Mouse (Mus musculus) stomach, postnatal 0 days (tissue): ENCODE results near the gene Slc2a13.

Experiments
- CTCF ChIP-seq: IDR thresholded peaks from 2 replicates; pipeline ENCODE4 v1.5.1; 2016; ENCODE audit warnings: antibody characterized with exemption, low read depth, mild to moderate bottlenecking, moderate library complexity
- EP300 ChIP-seq: optimal IDR thresholded peaks from 2 replicates; pipeline ENCODE3; 2016; ENCODE audit warnings: antibody characterized with exemption

DNA sequence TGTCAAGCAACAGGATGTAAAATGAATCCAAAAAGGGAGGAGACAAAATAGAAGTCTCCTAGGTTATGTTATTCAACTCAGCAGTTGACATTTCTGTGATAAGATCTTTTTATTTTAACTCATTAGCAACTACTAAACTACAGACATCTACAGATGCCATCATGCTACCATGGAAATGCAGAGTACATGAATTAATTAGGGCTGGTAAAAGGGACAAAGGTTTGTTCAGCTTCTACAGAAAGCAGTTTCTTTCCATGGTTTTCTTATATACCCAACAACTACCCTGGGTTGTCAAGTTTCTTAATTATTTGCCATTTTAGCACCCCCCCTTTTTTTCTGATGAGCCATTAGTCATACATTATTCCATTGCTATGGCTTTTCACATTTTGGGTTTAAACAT is 34.6 kb downstream of the Slc2a13 start:
- TF ChIP-seq CTCF = no peak
- no peak for TF ChIP-seq EP300
